Mouse (Mus musculus) hematopoietic stem cell, adult 5-6 weeks (primary cell): ENCODE data around the gene Tbc1d32. TPM values are rescaled to one million over a fixed set of nuclear protein-coding genes. Genes with fewer than 3 reads are reported as not detected.
"Not testable (repeated sequence)": the region's sequence is repeated elsewhere in the genome, so short reads cannot be mapped to it uniquely, and the experiment has no call there.

Experiments used
- ATAC-seq, 2 experiments: fragments of 125-278 bp in 1 of 2; replicated peaks in 1 of 2; 2 replicates each; pipeline ENCODE4 v1.8.0; 2016 to 2017; ENCODE audit warnings: inconsistent platforms in 2 of 2, mild to moderate bottlenecking in 2 of 2, moderate number of reproducible peaks in 2 of 2, low read depth in 1 of 2, moderate TSS enrichment in 1 of 2; ENCODE audit not compliant: low FRiP score in 2 of 2, poor library complexity in 2 of 2, severe bottlenecking in 2 of 2, insufficient read depth in 1 of 2, low TSS enrichment in 1 of 2
- total RNA-seq: library from RNA; stranded (forward); fragments of 172-1452, 232-1000 nt; gene quantifications from 2 replicates; pipeline ENCODE4 v1.2.3, GENCODE M21; 2017

Tbc1d32 gene
- total RNA-seq, result 6.4 and 10.3 TPM in 2 replicates

GRCm38 (mm10) chr10:56228568-56229209 is at the start of gene Tbc1d32:
Gene Tbc1d32, minus strand, starts transcription at chr10:56228689.
- ATAC-seq, result peak; percentile 97 to 98

GRCm38 (mm10) chr10:56227771-56228275 is 666 bp downstream of the Tbc1d32 start:
- no peak for ATAC-seq

GRCm38 (mm10) chr10:56215797-56216196 is 12.7 kb downstream of the Tbc1d32 start:
- no peak for ATAC-seq

GRCm38 (mm10) chr10:56210343-56210742 is 18.1 kb downstream of the Tbc1d32 start:
- no peak for ATAC-seq

- no peak for ATAC-seq
Measured at GRCm38 (mm10) chr10:56206802-56207404, 21.6 kb downstream of the Tbc1d32 start.

GRCm38 (mm10) chr10:56204348-56204747 is 24.1 kb downstream of the Tbc1d32 start:
- no peak for ATAC-seq

GRCm38 (mm10) chr10:56199902-56200301 is 28.6 kb downstream of the Tbc1d32 start:
- ATAC-seq, result no peak

GRCm38 (mm10) chr10:56198691-56199090 is 29.8 kb downstream of the Tbc1d32 start:
- ATAC-seq, result no peak

GRCm38 (mm10) chr10:56194310-56194709 is 34.2 kb downstream of the Tbc1d32 start:
- no peak for ATAC-seq

GRCm38 (mm10) chr10:56181727-56182126 is 46.8 kb downstream of the Tbc1d32 start:
- no peak for ATAC-seq

GRCm38 (mm10) chr10:56173184-56173583 is 55.3 kb downstream of the Tbc1d32 start:
- no peak for ATAC-seq

- not testable (repeated sequence) for ATAC-seq
Measured at GRCm38 (mm10) chr10:56167721-56168120, 60.8 kb downstream of the Tbc1d32 start.

- ATAC-seq, result no peak
Measured at GRCm38 (mm10) chr10:56165758-56166157, 62.7 kb downstream of the Tbc1d32 start.

GRCm38 (mm10) chr10:56164411-56164810 is 64.1 kb downstream of the Tbc1d32 start:
- ATAC-seq, result no peak

GRCm38 (mm10) chr10:56158748-56159147 is 69.7 kb downstream of the Tbc1d32 start:
- ATAC-seq, result no peak

- no peak for ATAC-seq
Measured at GRCm38 (mm10) chr10:56158207-56158606, 70.3 kb downstream of the Tbc1d32 start.

GRCm38 (mm10) chr10:56156956-56157355 is 71.5 kb downstream of the Tbc1d32 start:
- ATAC-seq, result no peak

- ATAC-seq, result no peak
Measured at GRCm38 (mm10) chr10:56148920-56149319, 79.6 kb downstream of the Tbc1d32 start.

- ATAC-seq, result no peak
Measured at GRCm38 (mm10) chr10:56137191-56137590, 91.3 kb downstream of the Tbc1d32 start.
